Mouse (Mus musculus) right cerebral cortex, postnatal 14 days (tissue): ENCODE results near the gene Fam171a2.
A peak's percentile ranks its signal among the peaks of the same experiment; 100 is the strongest.

Experiments
- DNase-seq: peaks from one replicate; pipeline ENCODE4 v3.0.0; 2022

Gene Fam171a2

DNA sequence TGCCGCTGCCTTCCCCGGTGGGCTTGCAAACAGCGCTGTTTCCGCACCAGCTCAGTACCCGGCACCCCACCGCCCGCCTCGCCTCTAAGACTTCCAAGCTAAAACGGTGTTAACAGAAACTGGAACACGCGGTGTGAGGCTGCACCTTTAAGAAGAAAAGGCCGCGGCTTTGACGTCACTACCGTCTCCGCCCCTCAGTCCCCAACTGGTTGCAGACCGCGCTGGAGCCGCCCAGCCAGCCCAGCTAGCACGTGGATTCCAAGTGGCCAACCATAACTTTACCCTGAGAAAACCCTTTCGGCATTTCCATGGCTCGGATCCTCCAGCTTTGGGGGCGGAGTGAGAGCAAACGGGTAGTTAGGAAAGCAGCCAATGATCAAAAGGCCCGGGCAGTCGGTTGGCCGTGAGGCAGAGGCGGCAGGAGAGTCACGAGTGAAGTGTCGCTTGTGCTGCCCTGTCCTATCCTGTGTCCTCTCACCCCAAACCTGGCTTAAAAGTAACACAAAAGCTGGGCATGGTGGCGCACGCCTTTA lies 39.1 kb downstream of the Fam171a2 start:
- DNase-seq: peak; percentile 93

DNA sequence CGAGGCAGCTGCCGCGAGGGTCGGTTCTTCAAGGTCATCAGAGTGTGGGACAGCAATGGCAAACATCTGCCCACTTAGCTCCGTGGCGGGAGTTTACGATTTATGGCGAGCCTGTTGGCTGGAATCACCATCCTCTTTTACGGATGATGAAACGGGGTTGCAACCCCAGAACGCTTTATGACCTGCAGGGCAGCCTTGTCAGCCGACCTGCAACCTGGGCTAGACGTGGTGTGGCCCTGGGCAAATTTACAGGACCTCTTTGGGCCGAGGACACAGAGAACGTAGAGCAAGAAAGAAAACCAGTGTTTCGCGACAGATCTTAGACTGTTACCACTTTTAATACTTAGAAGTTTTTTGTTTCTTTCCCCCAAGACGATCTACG lies 39.7 kb downstream of the Fam171a2 start, which contains the start of gene Slc25a39:
Gene Slc25a39 (minus strand): TSS at position 113 of the 382 bp plus-strand sequence.
- no peak for DNase-seq

DNA sequence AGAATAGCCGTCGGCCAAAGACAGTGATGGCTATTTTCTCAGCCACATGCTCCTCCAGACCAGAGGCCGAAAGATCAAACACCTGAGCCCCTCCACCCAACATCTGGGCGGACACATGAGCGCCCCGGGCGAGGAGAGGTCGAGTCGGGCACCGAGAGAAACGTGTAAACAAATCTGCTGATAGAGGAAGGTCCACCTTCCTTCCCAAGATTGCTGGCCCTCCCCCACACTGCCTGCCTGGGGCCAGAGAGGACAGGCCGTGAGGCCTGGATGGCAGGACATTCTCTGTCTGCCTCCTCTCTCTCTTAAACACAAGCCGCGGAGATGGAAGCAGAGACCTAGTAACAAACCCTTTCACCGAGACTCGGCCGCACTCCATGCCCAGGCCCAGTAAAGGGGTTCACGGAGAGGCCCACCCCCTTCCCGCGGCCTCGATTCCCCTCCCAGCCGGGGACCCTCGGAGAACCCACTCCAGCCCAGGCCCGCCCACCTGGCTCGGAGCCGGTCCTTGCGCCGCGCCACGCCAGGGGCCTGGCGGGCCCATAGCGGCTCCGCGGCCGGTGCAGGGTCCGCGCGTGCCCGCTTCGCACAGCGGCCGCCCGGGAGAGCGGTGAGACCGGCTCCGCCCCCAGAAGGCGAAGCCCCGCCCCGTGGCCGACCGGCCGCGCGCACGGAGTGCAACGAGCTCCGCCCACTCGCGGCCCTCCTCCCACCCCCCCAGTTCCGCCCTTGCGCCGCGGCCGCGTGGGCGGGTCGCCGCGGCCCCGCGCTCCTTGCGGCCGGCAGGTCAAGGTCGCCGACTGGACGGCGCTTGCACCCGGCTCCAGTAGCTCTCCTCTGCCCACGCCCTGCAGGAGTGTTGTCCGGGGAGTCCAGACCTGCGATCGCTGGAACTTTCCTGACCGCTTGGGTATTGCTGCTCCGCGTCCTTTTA lies 40.3 kb downstream of the Fam171a2 start:
- DNase-seq: peak; percentile 86

DNA sequence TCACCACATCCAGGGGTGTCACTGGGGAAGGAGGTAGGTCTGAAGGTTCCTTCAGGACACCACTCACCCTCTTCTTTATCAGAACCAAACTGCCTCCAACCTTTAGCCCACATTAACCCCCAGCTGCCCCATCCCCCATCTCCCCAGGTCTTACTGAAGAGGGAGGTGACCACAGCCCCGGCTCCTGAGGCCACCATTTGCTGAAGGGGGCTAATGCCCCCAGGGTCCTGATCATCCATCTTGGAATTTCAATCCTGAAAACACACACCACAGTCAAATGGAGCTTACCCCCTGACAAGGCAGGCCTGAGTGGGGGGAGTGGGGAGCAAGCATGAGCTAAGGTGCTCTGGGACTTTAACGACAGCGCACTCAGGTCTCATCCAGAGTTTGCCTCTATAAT lies 41.1 kb downstream of the Fam171a2 start:
- DNase-seq: no peak

DNA sequence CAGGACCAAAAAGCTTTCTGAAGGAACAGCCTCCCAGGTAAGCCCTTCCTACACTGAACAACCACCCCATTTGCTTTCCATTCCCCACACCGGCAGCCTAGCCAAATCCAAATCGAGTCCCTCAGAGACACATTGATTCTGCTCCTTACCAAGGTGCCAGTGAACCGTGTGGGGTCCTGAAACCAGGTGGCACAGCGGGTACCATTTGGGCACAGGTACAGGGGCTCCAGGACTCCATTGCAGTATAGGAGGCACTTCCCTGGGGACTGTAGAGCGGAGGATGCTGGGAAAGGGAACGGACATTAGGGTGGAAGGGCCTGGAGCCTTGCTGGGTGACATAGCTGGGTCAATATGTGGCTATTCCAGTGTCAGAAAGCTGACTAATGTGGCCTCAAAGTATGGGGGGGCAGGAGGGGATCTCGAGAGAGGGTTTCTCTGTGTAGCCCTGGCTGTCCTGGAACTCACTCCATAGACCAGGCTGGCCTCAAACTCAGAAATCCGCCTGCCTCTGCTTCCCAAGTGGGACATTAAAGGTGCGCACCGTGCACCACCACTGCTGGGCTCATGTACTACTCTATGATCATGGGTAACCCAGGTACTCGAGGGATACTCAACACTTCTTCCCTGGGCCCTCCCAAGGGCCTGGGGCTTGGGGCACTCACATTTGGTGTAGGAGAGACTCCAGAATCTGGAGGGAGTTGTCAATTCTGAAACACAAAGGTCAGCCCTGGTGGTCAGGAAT lies 41.8 kb downstream of the Fam171a2 start:
- no peak for DNase-seq

DNA sequence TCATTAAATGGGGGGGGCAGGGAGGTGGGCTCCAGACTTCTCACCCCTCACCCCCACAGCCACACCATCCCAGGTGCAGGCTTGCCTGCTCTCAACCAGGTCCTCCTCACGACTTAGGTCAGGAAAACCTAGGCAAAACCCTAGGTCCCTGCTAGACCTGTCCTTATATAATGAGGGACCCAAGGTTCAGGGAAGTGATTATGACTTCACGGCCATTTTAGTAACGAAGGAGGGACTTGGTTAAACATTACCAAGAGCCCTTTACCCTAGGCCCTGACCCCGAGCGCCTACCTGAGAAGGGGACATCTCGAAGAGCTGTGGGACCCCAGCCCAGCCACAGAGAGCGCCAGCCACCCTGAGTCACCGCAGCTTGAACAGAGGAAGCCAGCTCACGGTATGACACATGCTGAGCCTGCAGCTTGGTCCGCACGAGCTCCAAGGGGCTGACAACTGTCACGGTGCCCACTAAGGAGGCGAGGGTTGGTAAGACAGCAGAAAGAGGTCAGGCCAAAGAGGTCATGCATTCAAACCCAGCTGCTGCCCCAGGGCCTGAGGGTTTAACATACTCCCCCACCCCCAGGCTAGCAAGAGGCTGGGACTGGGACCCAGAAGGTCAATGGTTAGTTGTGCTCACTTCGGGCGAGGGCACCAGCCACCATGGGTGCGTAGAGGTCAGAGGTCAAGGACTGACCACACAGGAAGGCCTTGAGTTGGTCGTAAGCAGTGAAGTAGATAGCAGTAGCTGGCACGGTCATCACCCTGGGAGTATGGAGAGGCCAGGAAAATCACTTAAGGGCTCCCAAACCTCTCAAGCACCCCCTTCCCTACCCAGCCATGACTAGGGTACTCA lies 43.1 kb downstream of the Fam171a2 start:
- no peak for DNase-seq

DNA sequence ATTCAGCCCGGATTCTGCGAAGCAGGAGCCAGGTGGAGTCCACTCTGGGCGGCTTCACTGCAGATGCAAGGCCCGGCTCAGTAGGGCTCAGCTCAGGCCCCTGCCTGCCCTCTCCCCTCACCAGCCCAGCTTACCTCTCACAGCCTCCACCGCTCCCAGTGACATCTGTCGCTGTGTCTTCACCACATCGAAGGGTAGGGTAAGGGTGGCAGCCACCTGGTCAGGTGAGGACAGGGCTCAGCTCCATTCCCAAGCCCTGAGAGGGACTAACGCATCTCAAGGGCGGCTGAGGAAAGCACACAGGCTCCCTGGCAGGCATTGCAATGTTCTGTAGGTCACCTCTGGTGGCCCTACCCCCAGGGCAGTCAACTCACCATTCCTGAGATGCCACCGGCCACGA lies 43.8 kb downstream of the Fam171a2 start:
- DNase-seq: no peak

DNA sequence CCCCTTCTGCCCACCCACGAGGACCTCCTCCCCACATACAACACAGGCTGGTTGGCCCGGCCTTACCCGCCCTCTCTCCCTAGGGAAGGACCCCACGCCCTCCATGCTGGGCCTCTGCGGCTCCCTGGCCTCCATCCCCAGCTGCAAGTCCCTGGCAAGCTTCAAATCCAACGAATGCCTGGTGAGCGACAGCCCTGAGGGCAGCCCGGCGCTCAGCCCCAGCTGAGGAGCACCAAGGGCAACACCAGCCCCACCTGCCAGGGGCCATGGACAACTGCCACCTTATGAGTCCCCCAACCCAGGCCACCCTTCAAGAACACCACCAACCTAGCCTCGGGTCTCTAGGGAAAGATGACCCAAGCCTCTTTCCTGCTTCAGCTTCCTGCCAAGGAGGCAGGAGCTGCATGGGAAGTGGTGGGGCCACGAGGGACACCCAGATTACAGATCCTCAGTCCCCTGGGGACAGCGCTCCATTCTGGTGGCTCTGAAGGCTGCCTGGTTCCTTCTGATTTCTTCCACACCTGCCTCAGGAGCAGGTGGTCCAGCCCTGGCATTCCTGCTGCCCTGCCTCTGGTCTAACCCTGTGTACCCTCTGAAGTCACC lies 45.5 kb downstream of the Fam171a2 start:
- DNase-seq: no peak

DNA sequence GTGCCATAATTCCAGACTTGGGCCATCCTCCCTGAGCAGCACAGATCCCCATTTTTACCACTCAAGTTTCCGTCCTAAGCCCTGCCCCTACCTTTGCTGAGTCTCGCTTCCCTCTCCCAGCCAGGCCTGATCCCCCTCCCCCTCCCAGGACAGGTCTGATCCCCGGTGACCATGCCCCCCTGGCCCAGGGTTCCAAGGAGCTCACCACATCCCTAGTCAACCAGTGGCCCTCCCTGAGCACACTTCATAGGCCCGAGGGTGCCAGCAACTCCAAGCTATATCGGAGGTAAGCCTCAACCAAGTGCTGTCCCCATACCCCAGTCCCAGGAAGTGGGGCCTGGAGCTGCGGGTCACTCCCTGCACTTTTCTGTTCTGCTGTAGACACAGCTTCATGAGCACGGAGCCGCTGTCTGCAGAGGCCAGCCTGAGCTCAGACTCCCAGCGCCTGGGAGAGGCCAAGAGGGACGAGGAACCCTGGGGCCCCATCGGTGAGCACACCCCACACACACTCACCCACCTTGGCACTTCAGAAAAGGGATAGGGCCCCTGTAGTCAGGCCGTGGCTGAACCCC lies 46.9 kb downstream of the Fam171a2 start:
- DNase-seq: no peak

DNA sequence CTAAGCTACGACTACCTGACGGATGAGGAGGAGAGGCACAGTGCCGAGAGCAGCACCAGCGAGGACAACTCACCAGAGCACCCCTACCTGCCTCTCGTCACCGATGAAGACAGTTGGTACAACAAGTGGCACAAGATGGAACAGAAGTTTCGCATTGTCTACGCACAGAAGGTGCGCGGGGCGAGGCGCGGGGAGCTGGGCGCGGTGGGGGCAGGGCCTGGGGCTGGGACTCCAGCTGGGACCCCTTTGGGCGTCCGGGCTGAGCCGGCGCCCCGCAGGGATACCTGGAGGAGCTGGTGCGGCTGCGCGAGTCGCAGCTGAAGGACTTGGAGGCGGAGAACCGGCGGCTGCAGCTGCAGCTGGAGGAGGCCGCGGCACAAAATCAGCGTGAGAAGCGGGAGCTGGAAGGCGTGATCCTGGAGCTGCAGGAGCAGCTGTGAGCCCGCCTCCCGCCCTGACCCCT lies 47.8 kb downstream of the Fam171a2 start:
- peak; percentile 40 for DNase-seq

DNA sequence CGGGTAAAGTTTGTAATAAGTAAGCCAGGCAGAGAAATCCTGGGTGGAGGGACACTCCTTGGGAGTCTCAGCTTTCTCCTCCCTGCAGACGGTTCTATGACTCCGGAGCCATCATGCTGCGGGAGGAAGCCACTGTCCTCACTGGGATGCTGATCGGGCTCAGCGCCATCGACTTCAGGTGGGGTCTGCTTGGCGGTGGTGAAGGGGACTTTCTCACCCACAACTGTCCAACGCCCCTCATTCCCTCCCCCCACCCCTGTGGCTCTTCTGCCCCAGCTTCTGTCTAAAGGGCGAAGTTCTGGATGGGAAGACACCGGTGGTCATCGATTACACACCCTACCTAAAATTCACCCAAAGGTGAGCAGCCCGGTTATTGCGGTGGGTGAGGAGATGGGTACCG lies 48.4 kb downstream of the Fam171a2 start:
- no peak for DNase-seq

DNA sequence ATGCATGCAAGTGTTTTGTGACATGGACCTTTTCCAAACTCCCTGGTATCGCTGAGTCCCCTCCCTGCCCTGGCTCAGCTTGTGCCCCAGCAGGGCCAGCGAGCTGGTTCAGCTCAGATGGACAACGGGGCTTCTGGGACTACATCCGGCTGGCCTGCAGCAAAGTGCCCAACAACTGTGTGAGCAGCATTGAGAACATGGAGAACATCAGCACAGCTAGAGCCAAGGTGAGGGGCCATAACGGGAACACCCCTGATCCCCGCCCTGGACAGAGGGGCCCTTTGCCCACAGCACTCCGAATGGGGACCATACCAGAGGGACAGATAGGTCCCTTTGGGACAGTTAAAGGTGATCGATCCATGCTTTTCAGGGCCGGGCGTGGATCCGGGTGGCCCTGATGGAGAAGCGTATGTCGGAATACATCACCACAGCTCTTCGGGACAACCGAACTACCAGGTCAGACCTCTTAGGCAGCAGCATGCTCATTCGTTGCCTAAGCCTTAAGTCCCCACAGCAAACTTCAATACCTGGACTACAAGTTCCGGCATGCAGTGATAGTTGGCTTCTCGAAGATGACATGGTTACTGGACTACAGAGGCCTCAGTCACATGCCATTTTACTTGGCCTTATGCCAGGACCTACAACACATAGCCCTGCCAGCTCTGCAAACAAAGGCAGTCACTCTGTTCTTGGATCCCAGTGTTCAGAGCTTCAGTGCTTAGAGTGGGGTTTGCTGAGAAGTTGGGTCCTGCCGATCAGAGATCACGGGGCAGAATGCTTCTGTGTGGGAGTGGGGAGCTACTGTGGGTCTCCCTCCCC lies 49.3 kb downstream of the Fam171a2 start:
- no peak for DNase-seq

DNA sequence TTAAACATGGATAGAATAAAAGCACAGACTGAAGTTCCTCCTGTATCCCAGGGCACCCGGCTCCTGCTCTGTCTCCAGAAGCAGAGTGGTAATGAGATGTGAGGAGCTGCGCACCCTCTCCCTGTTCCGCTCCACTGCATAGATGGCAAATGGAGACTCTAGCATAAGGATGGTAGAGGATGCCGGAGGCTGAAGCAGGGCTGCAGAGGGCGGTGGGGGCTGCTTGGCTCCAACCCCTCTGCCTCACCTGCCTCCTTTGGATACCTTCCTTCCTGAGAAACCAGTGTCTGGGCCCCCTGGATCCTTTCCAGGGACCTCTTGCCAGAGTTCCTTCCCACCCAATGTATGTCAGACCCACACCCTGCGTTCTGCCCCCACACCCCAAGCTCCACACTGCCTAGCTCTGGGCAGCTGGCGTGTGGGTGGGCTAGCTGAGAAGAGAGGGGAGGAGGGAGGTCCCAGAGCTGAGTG lies 50.8 kb downstream of the Fam171a2 start:
- peak; percentile 48 for DNase-seq

DNA sequence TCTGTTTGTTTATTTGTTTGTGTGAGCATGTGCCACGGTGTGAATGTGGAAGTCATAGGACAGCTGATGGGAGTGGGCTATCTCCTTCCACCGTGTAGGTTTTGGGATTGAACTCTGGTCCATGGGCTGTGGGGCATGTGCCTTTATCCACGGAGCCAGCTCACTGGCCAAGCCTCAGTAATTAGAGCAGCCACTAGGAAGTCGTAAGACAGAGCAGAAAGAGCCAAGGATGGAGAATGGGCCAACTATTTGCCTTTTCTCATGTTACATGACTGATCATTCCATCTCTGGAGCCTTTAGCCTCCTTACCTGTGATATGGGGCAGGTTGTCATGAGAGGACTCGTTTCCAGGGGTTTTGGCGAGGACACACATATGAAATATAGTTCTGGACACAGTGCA lies 51.2 kb downstream of the Fam171a2 start:
- no peak for DNase-seq

DNA sequence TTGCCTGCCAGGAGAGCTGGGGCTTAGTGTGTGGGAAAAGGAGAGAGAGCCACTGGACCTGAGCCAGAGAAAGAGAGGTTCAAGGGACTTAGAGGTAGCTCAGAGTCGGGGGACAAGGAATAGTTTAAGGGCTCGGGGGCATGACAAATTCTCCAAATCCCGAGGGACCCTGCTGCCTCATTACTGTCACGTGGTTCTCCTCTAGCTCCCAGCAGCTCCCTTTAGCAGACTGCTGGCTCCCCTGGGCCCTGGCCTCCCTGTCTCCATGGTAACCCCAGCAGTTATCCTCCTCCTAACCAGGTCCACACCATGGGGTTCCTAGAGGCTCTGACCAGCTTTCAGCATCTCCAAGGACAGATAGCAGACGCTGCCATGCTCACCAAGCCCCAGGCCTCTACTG lies 52.2 kb downstream of the Fam171a2 start:
- no peak for DNase-seq

DNA sequence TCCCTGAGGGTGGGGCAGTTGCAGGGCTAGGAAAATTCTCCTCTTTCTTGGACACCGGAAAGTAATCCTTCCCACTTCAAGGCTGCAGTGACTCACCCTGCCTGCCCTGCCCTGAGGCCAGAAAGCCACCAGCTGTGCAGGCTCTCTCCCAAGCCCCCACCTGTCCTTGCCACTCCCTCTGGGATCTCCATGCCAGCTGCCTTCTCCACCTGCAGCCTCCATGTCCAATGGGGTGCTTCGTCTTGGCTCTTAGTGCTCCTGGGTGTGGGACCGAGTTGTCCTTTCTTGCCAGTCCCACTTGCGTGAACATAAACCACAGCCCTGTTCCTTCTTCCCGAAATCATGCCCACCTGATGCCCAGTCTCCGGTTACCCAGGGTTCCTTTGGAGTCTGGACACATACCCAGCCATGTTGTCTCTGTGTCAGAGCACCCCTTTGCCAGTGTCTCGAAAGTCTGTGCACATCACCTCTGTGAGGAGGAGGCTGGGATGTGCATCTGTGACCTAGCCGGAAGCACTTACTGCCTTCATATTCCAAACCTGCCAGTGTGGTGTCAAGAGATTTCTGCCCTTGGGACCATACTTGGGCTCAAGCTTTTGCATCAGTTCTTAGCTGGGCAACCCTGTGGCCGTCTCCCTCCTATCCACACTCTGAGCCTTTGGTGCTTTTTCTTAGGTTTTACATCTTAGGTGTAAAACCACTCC lies 52.9 kb downstream of the Fam171a2 start:
- DNase-seq: no peak

DNA sequence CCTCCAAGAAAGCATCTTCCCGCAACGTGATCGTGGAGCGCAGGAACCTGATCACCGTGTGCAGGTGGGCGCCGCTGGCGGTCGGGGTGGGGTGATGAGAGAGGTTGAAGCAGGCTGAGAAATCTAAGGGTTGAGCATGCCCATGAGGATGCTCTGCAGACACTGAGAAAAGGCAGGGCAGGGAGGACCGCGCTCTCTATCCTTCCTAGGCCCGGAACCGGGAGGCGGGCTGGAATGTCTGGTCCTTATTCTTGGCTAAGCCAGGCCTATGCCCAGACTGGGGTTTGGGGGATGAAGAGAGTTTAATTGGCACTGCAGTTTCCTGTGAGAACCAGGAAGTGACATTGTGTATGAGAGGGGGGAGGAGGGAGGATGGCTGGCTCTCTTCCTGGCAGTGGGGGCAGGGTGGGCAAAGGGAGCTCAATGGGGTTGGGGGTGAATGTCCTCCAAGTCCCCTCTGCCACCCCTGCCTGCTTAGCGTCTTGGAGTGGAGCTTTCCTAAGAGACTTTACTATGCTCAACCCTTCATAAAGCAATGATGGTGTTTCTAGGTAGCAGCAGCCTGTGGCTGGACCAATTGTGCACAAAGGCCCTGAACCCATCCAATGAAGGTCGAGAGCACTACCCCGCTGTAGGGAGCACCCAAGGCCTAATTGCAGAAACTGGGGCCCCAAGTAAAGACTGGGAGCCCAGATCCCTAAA lies 53.6 kb downstream of the Fam171a2 start:
- DNase-seq: peak; percentile 55

DNA sequence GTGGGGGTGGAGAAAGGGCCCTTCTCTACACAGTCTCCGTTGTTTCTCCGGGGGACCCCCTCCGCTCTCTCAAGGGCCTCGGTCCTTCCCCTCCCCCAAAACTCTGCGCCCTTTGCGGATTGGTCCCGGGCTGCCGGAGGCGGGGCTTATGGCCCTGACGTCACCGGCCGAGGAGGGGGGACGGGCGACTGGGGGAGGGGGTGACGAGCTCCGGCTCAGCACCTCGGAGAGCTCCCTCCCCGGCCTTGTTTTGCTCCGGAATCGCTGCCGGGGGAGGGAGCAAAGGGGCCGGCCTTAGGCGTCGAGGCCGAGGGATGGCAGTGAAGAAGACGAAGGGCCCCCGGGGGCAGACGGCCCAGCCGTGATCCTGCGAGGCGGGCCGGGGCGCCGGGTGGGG lies 54.2 kb downstream of the Fam171a2 start, which contains the start of gene Rundc3a:
Gene Rundc3a (plus strand): TSS at position 166 of the 397 bp plus-strand sequence.
- DNase-seq: peak; percentile 97
